Mouse (Mus musculus) CD4-positive naive resting alpha-beta T cell, adult 57 days (primary cell): Measurements from ENCODE around the gene Ddn. TPM values are rescaled to one million over a fixed set of nuclear protein-coding genes. Genes with fewer than 3 reads are reported as not detected.

Experiments used
- total RNA-seq: library from RNA; stranded (reverse); gene quantifications from one replicate; pipeline ENCODE4 v1.2.4, GENCODE M21; 2023

Ddn gene
- total RNA-seq = not detected

GRCm38 (mm10) chr15:98809390-98809789, at the start of gene Ddn:
TSS of gene Ddn (minus strand) at chr15:98809490.

GRCm38 (mm10) chr15:98830736-98831683, 21.7 kb upstream of the Ddn start, which contains the start of gene Prkag1:
TSS of gene Prkag1 (minus strand) at chr15:98831521.

GRCm38 (mm10) chr15:98789661-98790535, 19.4 kb downstream of the Ddn start, which contains the start of gene Wnt1:
TSS of gene Wnt1 (plus strand) at chr15:98789857.

GRCm38 (mm10) chr15:98777762-98778161, 31.5 kb downstream of the Ddn start, which contains the start of gene Wnt10b:
TSS of gene Wnt10b (minus strand) at chr15:98778150.

GRCm38 (mm10) chr15:98762670-98763529, 46.4 kb downstream of the Ddn start, which contains the start of gene Arf3:
TSS of gene Arf3 (minus strand) at chr15:98763214.

Other genes with a start within 250 kb of the Ddn start
- 136 TPM for gene Ccnt1, start 238.6 kb downstream of the Ddn start, total RNA-seq
- gene 4930415O20Rik, start 238.5 kb downstream of the Ddn start, total RNA-seq = not detected
- gene Adcy6, start 199.4 kb downstream of the Ddn start, total RNA-seq = 43.6 TPM
- gene Cacnb3, start 178.7 kb downstream of the Ddn start, total RNA-seq = 1.5 TPM
- gene Ddx23, start 146.6 kb downstream of the Ddn start, total RNA-seq = 139 TPM
- 0.44 TPM for gene Rnd1, start 132.0 kb downstream of the Ddn start, total RNA-seq
- not detected for gene Ccdc65, start 101.3 kb downstream of the Ddn start, total RNA-seq
- gene Fkbp11, start 81.3 kb downstream of the Ddn start, total RNA-seq = 3.0 TPM
- gene Arf3, start 46.3 kb downstream of the Ddn start, total RNA-seq = 103 TPM
- gene Wnt10b, start 31.3 kb downstream of the Ddn start, total RNA-seq = not detected
- gene Wnt1, start 19.6 kb downstream of the Ddn start, total RNA-seq = not detected
- gene Prkag1, start 22.0 kb upstream of the Ddn start, total RNA-seq = 116 TPM
- gene Kmt2d, start 61.7 kb upstream of the Ddn start, total RNA-seq = 279 TPM
- gene Rhebl1, start 85.0 kb upstream of the Ddn start, total RNA-seq = 25.1 TPM
- gene Dhh, start 89.0 kb upstream of the Ddn start, total RNA-seq = not detected
- gene Lmbr1l, start 108.7 kb upstream of the Ddn start, total RNA-seq = 354 TPM
- 224 TPM for gene Tuba1b, start 125.1 kb upstream of the Ddn start, total RNA-seq
- gene Gm49450, start 144.1 kb upstream of the Ddn start, total RNA-seq = not detected
- gene Tuba1a, start 144.2 kb upstream of the Ddn start, total RNA-seq = 289 TPM
- 61.4 TPM for gene Tuba1c, start 220.4 kb upstream of the Ddn start, total RNA-seq
- gene Prph, start 245.7 kb upstream of the Ddn start, total RNA-seq = not detected